Mouse (Mus musculus) intestine, embryonic 14.5 days (tissue): ENCODE data around the gene 0610010K14Rik. TPM values are rescaled to one million over a fixed set of nuclear protein-coding genes. Genes with fewer than 3 reads are reported as not detected.

Experiments used
- ATAC-seq: fragments of 200-750 bp; cut with Nextera tagmentation; replicated peaks from 2 replicates; pipeline ENCODE4 v1.8.0; 2017; ENCODE audit warnings: low read depth, moderate number of reproducible peaks, moderate TSS enrichment, moderate library complexity; ENCODE audit not compliant: low FRiP score, low TSS enrichment
- DNase-seq: peaks from one replicate; pipeline ENCODE4 v3.0.0-alpha.2; 2018; ENCODE audit warnings: low spot score
- H3K27ac ChIP-seq: fragments of 300-500 bp; sonication (generic); 2 replicates; pipeline ENCODE4 v1.5.1; 2014; ENCODE audit warnings: low read depth, mild to moderate bottlenecking, control low read depth
- H3K27me3 ChIP-seq: fragments of 300-500 bp; sonication (generic); replicated peaks from 2 replicates; pipeline ENCODE4 v1.6.1; 2014; ENCODE audit warnings: low read length, control low read depth; ENCODE audit not compliant: control insufficient read depth, insufficient read depth
- H3K36me3 ChIP-seq: fragments of 300-500 bp; sonication (generic); 2 replicates; pipeline ENCODE4 v1.6.1; 2014; ENCODE audit warnings: low read length, control low read depth; ENCODE audit not compliant: control insufficient read depth, insufficient read depth
- H3K4me1 ChIP-seq: fragments of 300-500 bp; sonication (generic); replicated peaks from 2 replicates; pipeline ENCODE4 v1.6.1; 2014; ENCODE audit warnings: low read length, control low read depth, mixed read lengths; ENCODE audit not compliant: control insufficient read depth, insufficient read depth
- H3K4me2 ChIP-seq: fragments of 300-500 bp; sonication (generic); 2 replicates; pipeline ENCODE4 v1.6.1; 2014; ENCODE audit warnings: low read length
- H3K4me3 ChIP-seq: fragments of 300-500 bp; sonication (generic); 2 replicates; pipeline ENCODE4 v1.5.1; 2014; ENCODE audit warnings: low read depth, low read length, control low read depth, mixed read lengths
- H3K9ac ChIP-seq: fragments of 300-500 bp; sonication (generic); 2 replicates; pipeline ENCODE4 v1.6.1; 2014; ENCODE audit warnings: mild to moderate bottlenecking, low read length
- H3K9me3 ChIP-seq: fragments of 300-500 bp; sonication (generic); 2 replicates; pipeline ENCODE4 v1.6.1; 2016; ENCODE audit warnings: low read length, control low read depth; ENCODE audit not compliant: control insufficient read depth
- WGBS: fragments of 180-500 bp; shearing (Covaris S2); extraction: QIAGEN DNeasy Blood & Tissue Kit; methylation state at CpG from one replicate; pipeline ENCODE4 v1.1.7; 2014; 5-methylcytosine and 5-hydroxymethylcytosine counted together
- polyA plus RNA-seq: library from polyadenylated mRNA; unstranded; fragments of >200 nt; fragmentation: Nextera tagmentation; extraction: Ambion mirVana; gene quantifications from 2 replicates; pipeline ENCODE4 v1.2.1, GENCODE M21; 2014

The 0610010K14Rik gene
- polyA plus RNA-seq, result 159 and 164 TPM in 2 replicates

GRCm38 (mm10) chr11:70237457-70238167 lies at the start of gene 0610010K14Rik:
Gene 0610010K14Rik (minus strand): TSS chr11:70237914.
- H3K27ac ChIP-seq, result peak within 1 kb of the TSS; percentile 88
- peak; percentile 98 for DNase-seq
- no peaks in the 10 kb centered on the region for H3K27me3 ChIP-seq
- under 1% methylated on average over 70 of the region's 70 CpGs for WGBS
- peak within 1 kb of the TSS; percentile 83 for H3K9ac ChIP-seq
- peak within 1 kb of the TSS; percentile 99 for H3K4me3 ChIP-seq
- peaks cover 16% of the 10 kb centered on the region for H3K36me3 ChIP-seq
- peaks cover 27% of the 10 kb centered on the region for H3K4me1 ChIP-seq
- H3K4me2 ChIP-seq, result peak within 1 kb of the TSS; percentile 99
- no peaks in the 10 kb centered on the region for H3K9me3 ChIP-seq
- ATAC-seq, result peak; percentile 93

DNA sequence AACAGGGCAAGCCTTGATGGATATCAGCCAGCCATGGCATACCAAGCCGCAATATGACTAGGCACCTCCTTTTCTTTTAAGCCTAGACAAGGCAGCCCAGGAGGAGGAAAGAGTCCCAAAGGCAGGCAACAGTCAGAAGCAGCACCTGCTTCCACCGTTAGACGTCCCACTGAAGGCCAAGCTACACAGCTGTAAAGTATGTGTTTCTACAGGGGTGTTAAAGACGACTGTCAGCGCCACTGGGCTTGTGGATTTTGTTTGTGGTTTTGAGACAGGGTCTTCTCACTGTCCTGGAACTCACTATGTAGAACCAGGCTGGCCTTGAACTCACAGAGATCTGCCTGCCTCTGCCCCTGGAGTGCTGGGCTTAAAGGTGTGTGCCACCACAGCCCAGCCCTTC lies 48.0 kb upstream of the 0610010K14Rik start:
- no peaks in the 10 kb centered on the region for H3K36me3 ChIP-seq
- H3K4me2 ChIP-seq, result no peak overlapping the region
- WGBS, result 83% methylated on average over 5 of the region's 5 CpGs
- H3K9ac ChIP-seq, result no peak overlapping the region
- no peaks in the 10 kb centered on the region for H3K27me3 ChIP-seq
- no peaks in the 10 kb centered on the region for H3K9me3 ChIP-seq
- H3K4me3 ChIP-seq, result no peak overlapping the region
- no peak for DNase-seq
- H3K27ac ChIP-seq, result no peak overlapping the region
- no peaks in the 10 kb centered on the region for H3K4me1 ChIP-seq
- no peak for ATAC-seq

DNA sequence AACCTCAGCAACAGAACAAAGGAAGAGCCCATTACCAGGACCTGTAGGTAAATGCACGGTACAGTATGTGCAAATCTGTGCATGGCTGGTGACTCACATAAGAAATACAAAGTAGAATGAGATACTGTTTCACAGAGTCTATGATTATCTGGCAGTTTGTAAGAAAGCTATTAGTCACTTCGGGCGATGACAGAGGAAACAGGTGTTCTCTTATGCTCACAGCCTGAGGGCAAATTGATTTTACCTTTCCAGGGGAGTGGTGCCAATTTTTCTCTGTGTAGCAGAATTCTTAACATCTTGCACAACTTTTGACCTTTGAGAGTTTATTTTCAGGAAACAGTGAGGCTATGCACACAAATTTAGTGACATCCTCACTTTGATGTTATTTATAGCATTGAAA lies 47.0 kb upstream of the 0610010K14Rik start:
- DNase-seq (no peak), ATAC-seq (no peak)
- H3K27ac ChIP-seq, result no peak overlapping the region
- no peak overlapping the region for H3K4me2 ChIP-seq
- 80% methylated on average over 3 of the region's 3 CpGs for WGBS
- H3K27me3 ChIP-seq, result no peaks in the 10 kb centered on the region
- H3K9me3 ChIP-seq, result no peaks in the 10 kb centered on the region
- no peak overlapping the region for H3K4me3 ChIP-seq
- H3K9ac ChIP-seq, result no peak overlapping the region
- H3K36me3 ChIP-seq, result no peaks in the 10 kb centered on the region
- H3K4me1 ChIP-seq, result no peaks in the 10 kb centered on the region

DNA sequence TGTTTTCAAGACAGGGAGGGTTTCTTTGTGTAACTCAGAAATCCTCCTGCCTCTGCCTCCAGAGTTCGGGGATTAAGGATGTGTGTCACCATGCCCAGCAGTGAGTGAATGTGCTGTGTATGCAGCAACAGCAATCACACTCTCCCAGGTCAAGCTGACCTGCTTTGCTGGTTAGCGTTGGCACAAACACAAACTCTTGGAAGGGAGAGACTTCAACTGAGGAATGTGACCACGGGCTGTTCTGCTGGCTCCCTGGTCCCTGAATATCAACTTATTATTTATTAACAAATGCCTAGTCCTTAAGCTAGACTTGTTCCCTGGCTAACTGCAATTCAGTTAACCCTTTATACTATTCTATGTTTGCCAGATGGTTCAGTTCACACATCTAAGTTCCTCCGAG lies 46.0 kb upstream of the 0610010K14Rik start:
- H3K27ac ChIP-seq, result no peak overlapping the region
- 67% methylated on average over 4 of the region's 4 CpGs for WGBS
- ATAC-seq (no peak), DNase-seq (no peak)
- no peaks in the 10 kb centered on the region for H3K9me3 ChIP-seq
- H3K4me2 ChIP-seq, result no peak overlapping the region
- no peak overlapping the region for H3K4me3 ChIP-seq
- H3K9ac ChIP-seq, result no peak overlapping the region
- no peaks in the 10 kb centered on the region for H3K27me3 ChIP-seq
- H3K4me1 ChIP-seq, result no peaks in the 10 kb centered on the region
- H3K36me3 ChIP-seq, result no peaks in the 10 kb centered on the region

- no peak overlapping the region for H3K4me3 ChIP-seq
- 68% methylated on average over 3 of the region's 3 CpGs for WGBS
- no peak overlapping the region for H3K9ac ChIP-seq
- DNase-seq (no peak), ATAC-seq (no peak)
- H3K27ac ChIP-seq, result no peak overlapping the region
- H3K4me2 ChIP-seq, result no peak overlapping the region
- H3K36me3 ChIP-seq, result no peaks in the 10 kb centered on the region
- H3K9me3 ChIP-seq, result no peaks in the 10 kb centered on the region
- H3K27me3 ChIP-seq, result no peaks in the 10 kb centered on the region
- H3K4me1 ChIP-seq, result no peaks in the 10 kb centered on the region
Observed at GRCm38 (mm10) chr11:70280441-70280840, 42.7 kb upstream of the 0610010K14Rik start.

- Histone ChIP-seq H3K27me3 (no peaks in the 10 kb centered on the region), H3K4me3 (no peak overlapping the region), H3K27ac (no peak overlapping the region), H3K9ac (no peak overlapping the region), H3K4me2 (no peak overlapping the region), H3K4me1 (no peaks in the 10 kb centered on the region), H3K9me3 (no peaks in the 10 kb centered on the region), H3K36me3 (no peaks in the 10 kb centered on the region)
- DNase-seq (no peak), ATAC-seq (no peak)
- 74% methylated on average over 3 of the region's 3 CpGs for WGBS
Observed at GRCm38 (mm10) chr11:70278961-70279360, 41.2 kb upstream of the 0610010K14Rik start.

DNA sequence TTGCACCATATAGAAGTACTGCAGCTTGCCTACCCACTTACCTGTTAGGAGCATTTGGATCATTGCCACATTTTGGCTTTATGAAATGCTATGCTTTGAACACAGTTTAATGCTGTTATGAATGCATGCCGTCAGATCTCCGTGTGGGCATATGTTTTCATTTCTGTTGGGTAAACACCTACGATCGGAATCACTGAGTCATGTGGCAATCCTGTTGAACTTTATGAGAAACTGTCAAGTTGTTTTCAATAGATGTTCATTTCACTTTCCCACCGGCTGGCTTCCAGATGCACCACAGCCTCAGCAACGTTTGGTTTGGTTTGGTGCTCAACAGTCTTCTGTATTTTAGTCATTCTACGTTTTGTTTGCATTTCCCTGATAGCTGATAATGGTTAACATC lies 33.9 kb upstream of the 0610010K14Rik start:
- Histone ChIP-seq H3K36me3 (no peaks in the 10 kb centered on the region), H3K27ac (no peak overlapping the region), H3K4me3 (no peak overlapping the region), H3K9ac (no peak overlapping the region), H3K4me1 (no peaks in the 10 kb centered on the region), H3K4me2 (no peak overlapping the region), H3K27me3 (no peaks in the 10 kb centered on the region), H3K9me3 (no peaks in the 10 kb centered on the region)
- 76% methylated on average over 7 of the region's 7 CpGs for WGBS
- DNase-seq, result no peak
- ATAC-seq, result no peak

- no peak overlapping the region for H3K9ac ChIP-seq
- no peak overlapping the region for H3K4me2 ChIP-seq
- no peaks in the 10 kb centered on the region for H3K36me3 ChIP-seq
- H3K4me3 ChIP-seq, result no peak overlapping the region
- H3K27me3 ChIP-seq, result no peaks in the 10 kb centered on the region
- no peaks in the 10 kb centered on the region for H3K9me3 ChIP-seq
- WGBS, result 92% methylated on average over 1 of the region's 1 CpGs
- no peaks in the 10 kb centered on the region for H3K4me1 ChIP-seq
- no peak overlapping the region for H3K27ac ChIP-seq
- ATAC-seq (no peak), DNase-seq (no peak)
Observed at GRCm38 (mm10) chr11:70266405-70266804, 28.7 kb upstream of the 0610010K14Rik start.

DNA sequence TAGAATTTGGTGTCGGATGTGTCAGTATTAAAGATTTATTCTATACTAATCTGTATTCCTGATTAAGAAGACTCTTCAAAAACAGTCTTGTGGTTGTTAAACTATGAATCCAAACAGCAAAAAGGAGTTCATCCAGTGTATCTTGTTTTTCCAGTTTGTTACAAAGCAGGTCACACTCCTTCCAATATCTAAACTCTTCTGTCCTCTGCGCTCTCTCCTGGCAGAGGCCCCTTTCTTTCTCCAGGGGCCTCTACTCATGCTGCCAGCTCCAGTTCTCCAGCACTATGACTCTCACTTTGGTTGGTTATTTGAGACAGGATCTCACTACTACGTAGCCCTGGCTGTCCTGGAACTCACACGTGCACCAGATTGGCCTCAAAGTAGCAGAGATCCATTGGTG lies 28.1 kb upstream of the 0610010K14Rik start:
- no peaks in the 10 kb centered on the region for H3K9me3 ChIP-seq
- H3K9ac ChIP-seq, result no peak overlapping the region
- H3K4me2 ChIP-seq, result no peak overlapping the region
- no peak for DNase-seq
- ATAC-seq, result no peak
- no peaks in the 10 kb centered on the region for H3K27me3 ChIP-seq
- no peak overlapping the region for H3K27ac ChIP-seq
- H3K4me3 ChIP-seq, result no peak overlapping the region
- no peaks in the 10 kb centered on the region for H3K36me3 ChIP-seq
- WGBS, result 74% methylated on average over 4 of the region's 4 CpGs
- no peaks in the 10 kb centered on the region for H3K4me1 ChIP-seq
